Mouse (Mus musculus): ENCODE measurements around the gene Sypl2. TPM values are rescaled to one million over a fixed set of nuclear protein-coding genes. Genes with fewer than 3 reads are reported as not detected.

The Sypl2 gene
- polyA plus RNA-seq, 1 experiment from 2014 or later, result 0.17 TPM

- 17% methylated on average over 14 of the region's 14 CpGs for WGBS
Measured at GRCm38 (mm10) chr3:108197066-108197497, 29.4 kb downstream of the Sypl2 start.

GRCm38 (mm10) chr3:108195941-108196590 is 30.4 kb downstream of the Sypl2 start:
- 65% methylated on average over 7 of the region's 7 CpGs for WGBS
- peaks cover 35% of the 10 kb centered on the region for H3K4me1 ChIP-seq (replicated peaks; ENCODE audit: control insufficient read depth, insufficient read depth, low read length)
- peaks cover 16% of the 10 kb centered on the region for H3K36me3 ChIP-seq (replicated peaks; ENCODE audit: control insufficient read depth, insufficient read depth)
- no peaks in the 10 kb centered on the region for H3K27me3 ChIP-seq (ENCODE audit: control insufficient read depth, insufficient read depth, low read length)
- DNase-seq (ENCODE audit: low spot score) (no peak), ATAC-seq (ENCODE audit: low FRiP score) (0 out of 2 replicates have a peak, but pooled peaks have one; percentile 14)
- no peaks in the 10 kb centered on the region for H3K9me3 ChIP-seq (ENCODE audit: control insufficient read depth, low read length)
- H3K27ac ChIP-seq, result peak overlapping the region; percentile 83
- no peak overlapping the region for H3K4me2 ChIP-seq (replicated peaks)
- peak overlapping the region; percentile 17; the same call in 1 of the 2 replicates for H3K9ac ChIP-seq
- no peak overlapping the region for H3K4me3 ChIP-seq (replicated peaks; ENCODE audit: low read length)

More at GRCm38 (mm10) chr3:108197066-108197497, 29.4 kb downstream of the Sypl2 start:
- Histone ChIP-seq H3K9me3 (ENCODE audit: control insufficient read depth, low read length) (no peaks in the 10 kb centered on the region), H3K4me3 (replicated peaks; ENCODE audit: low read length) (no peak overlapping the region), H3K36me3 (replicated peaks; ENCODE audit: control insufficient read depth, insufficient read depth) (peaks cover 12% of the 10 kb centered on the region), H3K9ac (peak overlapping the region; percentile 44), H3K27me3 (ENCODE audit: control insufficient read depth, insufficient read depth, low read length) (no peaks in the 10 kb centered on the region), H3K4me1 (replicated peaks; ENCODE audit: control insufficient read depth, insufficient read depth, low read length) (peaks cover 35% of the 10 kb centered on the region), H3K27ac (peak overlapping the region; percentile 83), H3K4me2 (replicated peaks) (peak overlapping the region; percentile 35)
- DNase-seq (ENCODE audit: low spot score) (peak; percentile 44), ATAC-seq (ENCODE audit: low FRiP score) (peak; percentile 42)

DNA sequence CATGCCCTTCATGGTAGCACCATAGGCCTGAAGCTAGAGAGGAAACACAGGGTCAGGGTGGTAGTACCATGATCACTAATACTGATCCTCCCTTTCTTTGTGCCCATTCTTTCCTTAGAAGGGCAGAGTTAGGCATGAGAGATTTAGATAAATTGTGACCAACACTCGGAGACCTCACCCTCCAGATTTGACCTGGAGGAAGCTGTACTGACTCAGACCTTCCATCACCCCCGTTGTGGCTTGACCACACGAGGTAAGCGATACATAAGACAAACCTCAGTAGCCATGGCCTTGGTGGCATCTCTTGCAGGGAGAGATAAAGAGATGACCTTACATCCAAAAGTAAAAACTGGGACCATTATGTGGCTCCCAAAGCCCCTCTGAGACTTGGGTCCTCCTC is 31.2 kb downstream of the Sypl2 start:
- Histone ChIP-seq H3K27me3 (ENCODE audit: control insufficient read depth, insufficient read depth, low read length) (no peaks in the 10 kb centered on the region), H3K27ac (peak overlapping the region; percentile 83; the same call in 1 of the 2 replicates), H3K4me1 (replicated peaks; ENCODE audit: control insufficient read depth, insufficient read depth, low read length) (peaks cover 28% of the 10 kb centered on the region), H3K4me3 (replicated peaks; ENCODE audit: low read length) (no peak overlapping the region), H3K4me2 (replicated peaks) (no peak overlapping the region), H3K9ac (no peak overlapping the region), H3K36me3 (replicated peaks; ENCODE audit: control insufficient read depth, insufficient read depth) (peaks cover 16% of the 10 kb centered on the region), H3K9me3 (ENCODE audit: control insufficient read depth, low read length) (no peaks in the 10 kb centered on the region)
- ATAC-seq (ENCODE audit: low FRiP score), result no peak
- DNase-seq (ENCODE audit: low spot score), result no peak
- 83% methylated on average over 4 of the region's 4 CpGs for WGBS

DNA sequence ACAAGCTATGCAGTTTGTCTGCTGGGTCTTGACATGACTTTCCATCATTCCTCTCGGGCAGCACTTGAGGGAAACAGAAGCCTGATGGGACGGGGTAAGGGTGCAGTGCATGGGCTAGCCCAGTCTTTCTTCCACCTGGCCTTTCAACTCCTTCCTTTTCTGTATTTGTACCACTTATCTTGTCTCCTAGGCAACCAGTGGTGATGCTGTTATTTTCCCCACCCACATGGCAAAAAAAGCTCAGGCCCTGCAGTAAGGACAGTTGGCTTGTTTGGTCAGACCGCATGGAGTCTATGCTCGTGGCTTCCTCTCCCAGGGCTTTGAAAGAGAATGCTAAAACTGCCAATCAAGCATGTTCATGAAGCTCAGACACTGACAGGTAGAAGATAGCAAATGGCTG is 32.8 kb downstream of the Sypl2 start:
- H3K36me3 ChIP-seq (replicated peaks; ENCODE audit: control insufficient read depth, insufficient read depth), result peaks cover 8% of the 10 kb centered on the region
- H3K4me3 ChIP-seq (replicated peaks; ENCODE audit: low read length), result no peak overlapping the region
- H3K4me2 ChIP-seq (replicated peaks), result no peak overlapping the region
- ATAC-seq (ENCODE audit: low FRiP score) (no peak), DNase-seq (ENCODE audit: low spot score) (no peak)
- WGBS, result 84% methylated on average over 4 of the region's 4 CpGs
- no peak overlapping the region for H3K27ac ChIP-seq
- H3K9me3 ChIP-seq (ENCODE audit: control insufficient read depth, low read length), result no peaks in the 10 kb centered on the region
- no peak overlapping the region for H3K9ac ChIP-seq
- H3K4me1 ChIP-seq (replicated peaks; ENCODE audit: control insufficient read depth, insufficient read depth, low read length), result peaks cover 31% of the 10 kb centered on the region
- H3K27me3 ChIP-seq (ENCODE audit: control insufficient read depth, insufficient read depth, low read length), result no peaks in the 10 kb centered on the region

DNA sequence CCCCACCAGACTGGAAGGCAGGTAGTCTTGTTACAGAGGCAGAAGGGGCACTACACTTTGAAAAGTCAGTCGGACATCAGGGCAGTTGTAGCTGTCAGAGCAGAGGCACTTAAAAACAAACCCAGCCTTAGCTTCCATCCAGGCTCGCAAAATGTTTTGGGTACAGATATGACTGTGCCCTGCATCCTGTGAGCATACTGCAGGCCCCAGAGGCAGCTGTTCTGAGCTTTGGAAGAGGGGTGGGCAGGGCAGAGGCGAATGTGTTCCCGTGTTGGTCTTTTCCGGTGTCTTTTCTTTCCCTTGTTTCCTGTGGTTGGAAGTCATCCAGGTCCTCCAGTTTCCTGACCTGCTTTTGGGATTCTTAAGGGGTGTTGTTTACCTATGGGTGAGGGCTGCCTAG is 36.6 kb downstream of the Sypl2 start:
- no peak overlapping the region for H3K9ac ChIP-seq
- H3K4me1 ChIP-seq (replicated peaks; ENCODE audit: control insufficient read depth, insufficient read depth, low read length), result peaks cover 20% of the 10 kb centered on the region
- no peak overlapping the region for H3K27ac ChIP-seq
- H3K4me2 ChIP-seq (replicated peaks), result no peak overlapping the region
- 78% methylated on average over 5 of the region's 5 CpGs for WGBS
- ATAC-seq (ENCODE audit: low FRiP score) (no peak), DNase-seq (ENCODE audit: low spot score) (no peak)
- H3K36me3 ChIP-seq (replicated peaks; ENCODE audit: control insufficient read depth, insufficient read depth), result peaks cover 14% of the 10 kb centered on the region; the same call in 1 of the 2 replicates
- no peak overlapping the region for H3K4me3 ChIP-seq (replicated peaks; ENCODE audit: low read length)
- no peaks in the 10 kb centered on the region for H3K27me3 ChIP-seq (ENCODE audit: control insufficient read depth, insufficient read depth, low read length)
- no peaks in the 10 kb centered on the region for H3K9me3 ChIP-seq (ENCODE audit: control insufficient read depth, low read length)

DNA sequence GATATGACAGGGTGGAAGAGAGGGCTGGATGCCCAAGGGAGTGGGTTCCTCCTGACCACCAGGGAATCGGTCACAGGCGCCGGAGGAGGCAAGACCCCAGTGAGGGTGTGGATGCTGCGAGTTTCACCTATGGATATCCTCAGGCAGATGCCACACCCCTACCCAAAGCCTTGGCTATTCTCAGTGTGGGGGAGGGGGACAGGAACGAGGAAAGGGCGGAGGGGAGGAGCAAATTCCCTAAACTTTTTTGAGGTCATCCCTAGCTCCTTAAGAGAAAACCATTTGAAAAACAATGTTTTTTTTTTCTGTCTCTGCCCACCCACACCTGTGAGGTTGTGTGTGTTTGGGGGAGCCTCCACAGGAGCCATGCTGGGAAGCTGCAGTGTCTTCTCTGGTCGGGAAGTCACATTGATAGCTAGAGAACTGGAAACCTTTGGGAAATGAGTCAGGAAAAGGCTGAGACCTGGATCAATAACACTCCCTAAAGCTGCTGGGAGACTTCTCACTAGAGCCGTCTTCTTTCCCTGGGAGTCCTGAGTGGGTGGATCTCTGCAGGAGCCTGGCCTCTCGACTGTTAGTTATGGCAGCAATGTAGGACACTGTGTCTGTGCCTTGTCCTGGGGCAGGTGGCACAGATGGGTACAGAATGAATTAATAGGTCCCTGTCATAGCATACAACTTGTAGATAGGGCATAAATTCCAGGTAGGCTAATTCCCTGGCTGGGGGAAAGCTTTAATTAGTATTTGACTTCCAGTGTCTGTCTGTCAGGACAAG is 37.5 kb downstream of the Sypl2 start:
- Histone ChIP-seq H3K36me3 (replicated peaks; ENCODE audit: control insufficient read depth, insufficient read depth) (peaks cover 14% of the 10 kb centered on the region; the same call in 1 of the 2 replicates), H3K27me3 (ENCODE audit: control insufficient read depth, insufficient read depth, low read length) (peaks cover 3% of the 10 kb centered on the region; the same call in 1 of the 2 replicates), H3K4me2 (replicated peaks) (no peak overlapping the region; the same call in 1 of the 2 replicates), H3K27ac (no peak overlapping the region), H3K9ac (no peak overlapping the region), H3K4me3 (replicated peaks; ENCODE audit: low read length) (no peak overlapping the region), H3K9me3 (ENCODE audit: control insufficient read depth, low read length) (no peaks in the 10 kb centered on the region), H3K4me1 (replicated peaks; ENCODE audit: control insufficient read depth, insufficient read depth, low read length) (peaks cover 20% of the 10 kb centered on the region)
- DNase-seq (ENCODE audit: low spot score) (no peak), ATAC-seq (ENCODE audit: low FRiP score) (no peak)
- WGBS, result 63% methylated on average over 9 of the region's 9 CpGs

DNA sequence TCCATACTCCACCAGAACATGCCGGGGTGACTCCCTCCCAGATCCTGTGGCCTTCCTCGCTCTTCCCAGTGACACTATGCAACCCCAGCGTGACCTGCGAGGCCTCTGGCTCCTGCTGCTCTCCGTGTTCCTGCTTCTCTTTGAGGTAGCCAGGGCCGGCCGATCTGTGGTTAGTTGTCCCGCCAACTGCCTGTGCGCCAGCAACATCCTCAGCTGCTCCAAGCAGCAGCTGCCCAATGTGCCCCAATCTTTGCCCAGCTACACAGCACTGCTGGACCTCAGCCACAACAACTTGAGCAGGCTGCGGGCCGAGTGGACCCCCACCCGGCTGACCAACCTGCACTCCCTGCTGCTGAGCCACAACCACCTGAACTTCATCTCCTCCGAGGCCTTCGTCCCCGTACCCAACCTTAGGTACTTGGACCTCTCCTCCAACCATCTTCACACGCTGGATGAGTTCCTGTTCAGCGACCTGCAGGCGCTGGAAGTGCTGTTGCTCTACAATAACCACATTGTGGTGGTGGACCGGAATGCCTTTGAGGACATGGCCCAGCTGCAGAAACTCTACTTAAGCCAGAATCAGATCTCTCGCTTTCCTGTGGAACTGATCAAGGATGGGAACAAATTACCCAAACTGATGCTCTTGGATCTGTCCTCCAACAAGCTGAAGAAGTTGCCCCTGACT is 39.2 kb downstream of the Sypl2 start:
- Histone ChIP-seq H3K4me2 (replicated peaks) (peak overlapping the region; percentile 81), H3K36me3 (replicated peaks; ENCODE audit: control insufficient read depth, insufficient read depth) (peaks cover 14% of the 10 kb centered on the region; the same call in 1 of the 2 replicates), H3K27ac (no peak overlapping the region), H3K4me1 (replicated peaks; ENCODE audit: control insufficient read depth, insufficient read depth, low read length) (peaks cover 17% of the 10 kb centered on the region), H3K27me3 (ENCODE audit: control insufficient read depth, insufficient read depth, low read length) (peaks cover 3% of the 10 kb centered on the region; the same call in 1 of the 2 replicates), H3K4me3 (replicated peaks; ENCODE audit: low read length) (peak overlapping the region; percentile 73), H3K9me3 (ENCODE audit: control insufficient read depth, low read length) (no peaks in the 10 kb centered on the region), H3K9ac (peak overlapping the region; percentile 79)
- WGBS, result 57% methylated on average over 20 of the region's 20 CpGs
- ATAC-seq (ENCODE audit: low FRiP score) (no peak; the same call in 1 of the 2 replicates), DNase-seq (ENCODE audit: low spot score) (no peak)

GRCm38 (mm10) chr3:108186098-108187047 is 40.1 kb downstream of the Sypl2 start, which contains the start of gene Amigo1:
Amigo1 (plus strand) TSS chr3:108186335.
- Histone ChIP-seq H3K4me3 (replicated peaks; ENCODE audit: low read length) (peak within 1 kb of the TSS; percentile 73), H3K4me2 (replicated peaks) (peak within 1 kb of the TSS; percentile 81), H3K27me3 (ENCODE audit: control insufficient read depth, insufficient read depth, low read length) (peaks cover 3% of the 10 kb centered on the region; the same call in 1 of the 2 replicates), H3K27ac (peak within 1 kb of the TSS; percentile 73), H3K36me3 (replicated peaks; ENCODE audit: control insufficient read depth, insufficient read depth) (peaks cover 8% of the 10 kb centered on the region; the same call in 1 of the 2 replicates), H3K9me3 (ENCODE audit: control insufficient read depth, low read length) (no peaks in the 10 kb centered on the region), H3K4me1 (replicated peaks; ENCODE audit: control insufficient read depth, insufficient read depth, low read length) (peaks cover 17% of the 10 kb centered on the region), H3K9ac (peak within 1 kb of the TSS; percentile 79)
- 1% methylated on average over 70 of the region's 100 CpGs for WGBS
- DNase-seq (ENCODE audit: low spot score) (peak; percentile 67), ATAC-seq (ENCODE audit: low FRiP score) (peak; percentile 74)
